Comparison of ENCODE assay signal across 20 mouse cellular contexts in genomic region chr4:97156084-97156483, GRCm38 (mm10). TPM values are rescaled to one million over a fixed set of nuclear protein-coding genes. Genes with fewer than 3 reads are reported as not detected.
"Had no signal": no experiment of that assay in that cellular context is flagged by ENCODE, and none has a peak within 500 bp of the region (broad histone marks: within the 10 kb centered on the region; RNA-seq: fewer than 3 reads in every experiment).

No protein-coding gene starts in this region.

- H3K4me2 ChIP-seq: liver, embryonic 12.5 days; lung, embryonic 14.5 days; neural tube, embryonic 13.5 days had no signal

- H3K4me1 ChIP-seq: liver, embryonic 12.5 days had no signal

- H3K4me3 ChIP-seq: left cerebral cortex, adult 2 months; limb, embryonic 10.5 days; liver, embryonic 12.5 days; neural tube, embryonic 13.5 days had no signal

- ATAC-seq: liver, embryonic 12.5 days had no signal

- DNase-seq: kidney, adult 18-20 months; kidney, postnatal 10 days; lung, embryonic 14.5 days; lung, postnatal 10 days; lung, postnatal 4 days; thymus, postnatal 14 days had no signal

- H3K36me3 ChIP-seq: limb, embryonic 10.5 days; liver, embryonic 12.5 days; neural tube, embryonic 13.5 days had no signal

- H3K9me3 ChIP-seq: limb, embryonic 10.5 days; liver, embryonic 12.5 days; neural tube, embryonic 13.5 days had no signal

- H3K27me3 ChIP-seq: liver, embryonic 12.5 days; neural tube, embryonic 13.5 days had no signal

- H3K27ac ChIP-seq: left cerebral cortex, adult 2 months; limb, embryonic 10.5 days; liver, embryonic 12.5 days; neural tube, embryonic 13.5 days; stomach, postnatal 0 days had no signal

- H3K9ac ChIP-seq: liver, embryonic 12.5 days; lung, embryonic 14.5 days; neural tube, embryonic 13.5 days had no signal

RNA-seq across cellular contexts. Expression of gene Gm10192, which starts 26.9 kb away (rescaled TPM):
- total RNA-seq: layer of hippocampus, adult 8-10 months; layer of hippocampus, postnatal 25 days; left cerebral cortex, adult 2 months; left cerebral cortex, postnatal 14 days; megakaryocyte, adult 5-6 weeks; monocyte, adult 5-6 weeks had no signal
- polyA plus RNA-seq: kidney, embryonic 14.5 days; large intestine, adult 2 months; limb, embryonic 10.5 days; limb, embryonic 14.5 days; liver, embryonic 12.5 days; liver, embryonic 16.5 days; lung, embryonic 14.5 days; neural tube, embryonic 13.5 days; stomach, postnatal 0 days had no signal
